Mouse (Mus musculus) T-helper 2 cell (primary cell): ENCODE results near the gene Tbc1d17.

Experiments used
- in situ Hi-C: fragments of 300-600 bp; cut with MboI, MseI; formaldehyde crosslinking; loops from one replicate; pipeline ENCODE4 v1.15.1; 2025; ENCODE audit warnings: high pct_unique_total_duplicates

The Tbc1d17 gene

DNA sequence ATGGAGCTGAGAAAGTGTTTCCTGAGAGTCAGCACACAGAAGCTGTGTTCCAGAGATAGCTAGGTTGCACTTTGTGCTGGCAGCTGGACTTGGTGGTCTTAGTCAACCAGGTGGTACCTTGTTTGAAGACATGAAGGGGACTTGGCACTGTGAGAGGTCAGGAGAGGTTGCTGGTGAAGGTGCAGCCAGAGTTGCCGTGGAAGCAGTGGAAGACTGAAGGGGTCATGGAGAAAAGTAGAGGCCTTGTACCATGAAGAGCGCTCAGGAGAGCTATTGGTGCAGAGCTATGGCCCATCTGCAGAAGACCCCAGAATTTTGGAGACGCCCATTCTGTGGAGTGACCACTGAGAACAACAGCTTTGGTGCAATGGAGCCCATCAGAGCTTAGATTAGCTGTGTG lies 39.4 kb downstream of the Tbc1d17 start:
- in situ Hi-C loops: no loop called here

DNA sequence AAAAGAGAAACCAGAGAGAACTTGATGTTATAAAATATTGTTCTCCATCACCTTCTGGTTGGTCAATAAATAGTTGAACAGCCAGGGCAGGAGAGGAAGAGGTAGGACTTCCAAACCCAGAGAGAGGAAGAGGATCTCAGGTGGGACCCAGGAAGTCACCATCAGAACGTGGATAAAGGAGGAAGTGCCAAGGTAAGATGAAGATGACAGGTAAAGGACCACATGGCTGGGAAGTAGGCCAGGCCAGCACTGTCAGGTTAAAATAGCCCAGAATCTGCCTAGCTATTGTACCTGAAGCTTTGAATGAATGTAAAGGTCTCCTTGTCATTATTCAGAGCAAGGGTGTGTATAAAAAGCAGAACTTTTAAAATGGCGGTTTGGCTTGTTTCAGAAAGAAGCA lies 40.0 kb downstream of the Tbc1d17 start:
- in situ Hi-C loops: no loop called here

DNA sequence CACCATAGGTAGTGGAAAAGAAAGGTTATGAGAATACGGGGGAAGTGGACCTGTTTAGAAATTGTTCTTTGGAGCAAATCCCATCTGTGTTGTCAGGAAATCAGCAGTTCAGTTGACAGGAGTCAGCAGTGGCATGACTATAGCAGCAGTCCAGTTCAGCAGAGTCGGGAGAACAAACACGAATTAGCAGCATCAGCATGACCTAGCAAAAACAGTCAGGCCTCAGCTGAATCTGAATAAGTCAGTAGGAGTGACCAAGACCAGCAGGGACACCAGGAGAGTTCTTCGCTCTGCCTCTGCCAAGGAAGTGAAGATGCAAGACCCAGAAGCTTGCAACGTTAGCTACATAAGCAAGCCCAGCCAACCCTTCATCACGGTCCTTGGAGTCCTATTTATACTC lies 56.1 kb downstream of the Tbc1d17 start:
- in situ Hi-C loops: loop anchor here (5.0 kb wide), 1 partner anchor 1380 kb away; no protein-coding TSS in a partner anchor

DNA sequence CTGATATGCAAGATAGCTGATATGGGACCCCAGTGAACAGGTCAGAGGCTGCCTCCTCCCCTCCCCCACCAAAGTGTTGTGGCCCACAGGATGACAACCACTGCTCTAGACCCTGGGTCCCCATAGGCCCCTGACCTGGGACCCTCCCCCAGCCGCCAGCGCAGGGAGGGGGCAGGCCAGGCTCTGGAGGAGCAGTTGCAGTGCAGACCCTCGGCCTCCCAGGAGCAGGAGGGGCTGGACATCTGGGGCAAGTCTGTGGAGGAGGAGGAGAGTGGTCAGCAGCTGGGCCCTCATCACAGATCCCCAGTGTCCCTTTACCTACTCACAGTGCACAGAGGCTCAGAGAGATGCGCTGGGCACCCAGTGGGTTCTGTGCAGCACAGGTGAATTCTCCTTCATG lies 58.8 kb downstream of the Tbc1d17 start:
- in situ Hi-C loops: loop anchor here (5.0 kb wide), 1 partner anchor 1378 kb away; no protein-coding TSS in a partner anchor

DNA sequence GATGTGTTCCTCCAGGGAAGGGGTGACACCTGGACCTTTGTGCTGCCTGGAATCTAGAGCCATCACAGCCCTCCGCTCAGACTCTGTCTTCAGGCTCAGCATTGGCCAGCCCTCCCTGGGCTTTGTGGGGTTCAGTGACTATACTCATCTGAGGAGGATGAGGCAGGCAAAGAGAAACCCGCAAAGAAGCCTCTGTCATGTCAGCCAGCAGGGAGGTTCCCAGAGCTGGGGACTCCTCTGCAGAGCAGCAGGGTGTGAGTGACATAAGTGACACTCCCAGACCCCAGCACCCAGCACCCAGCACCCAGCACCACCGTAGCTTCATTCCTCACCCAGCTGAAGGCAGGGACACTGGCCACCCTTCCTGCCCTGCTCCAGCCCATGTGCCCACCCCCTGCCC lies 59.3 kb downstream of the Tbc1d17 start:
- in situ Hi-C loops: no loop called here
